ENCODE assay signal across 9 mouse cellular contexts in genomic region chr7:80069615-80070327, GRCm38 (mm10). TPM values are rescaled to one million over a fixed set of nuclear protein-coding genes. Genes with fewer than 3 reads are reported as not detected.
DNase-seq lines count a peak whose midpoint lies in the region; ATAC-seq lines count a peak whose summit lies in the region.
"Had no signal": no experiment of that assay in that cellular context is flagged by ENCODE, and none has a peak within 500 bp of the region (broad histone marks: within the 10 kb centered on the region; RNA-seq: fewer than 3 reads in every experiment).

No protein-coding gene starts in this region.

- peak; percentile 39 for DNase-seq in gastrocnemius, adult 18-20 months (ENCODE audit: low spot score)
- DNase-seq in gastrocnemius, postnatal 10 days, result no peak
- peak; percentile 51 for DNase-seq in embryo, embryonic 10.5 days (ENCODE audit: low spot score)
- peak; percentile 72 for DNase-seq in kidney, postnatal 14 days
- DNase-seq in lung, postnatal 14 days, result peak; percentile 44
- DNase-seq in gastrocnemius, postnatal 25 days, result no peak

- H3K4me1 ChIP-seq in heart, embryonic 13.5 days, result peaks cover 70% of the 10 kb centered on the region
- H3K4me1 ChIP-seq in stomach, embryonic 15.5 days, result peaks cover 30% of the 10 kb centered on the region

- peak overlapping the region; percentile 77 for H3K27ac ChIP-seq in heart, embryonic 13.5 days (replicated peaks)
- peak overlapping the region; percentile 62 for H3K27ac ChIP-seq in stomach, embryonic 15.5 days

- peak overlapping the region; percentile 52 for H3K4me2 ChIP-seq in heart, embryonic 13.5 days
- no peak overlapping the region for H3K4me2 ChIP-seq in stomach, embryonic 15.5 days

- H3K9me3 ChIP-seq in heart, embryonic 13.5 days, result no peaks in the 10 kb centered on the region
- no peaks in the 10 kb centered on the region for H3K9me3 ChIP-seq in stomach, embryonic 15.5 days

- H3K9ac ChIP-seq in heart, embryonic 13.5 days, result peak overlapping the region; percentile 69
- no peak overlapping the region for H3K9ac ChIP-seq in stomach, embryonic 15.5 days

- H3K4me3 ChIP-seq in heart, embryonic 13.5 days, result no peak overlapping the region; the same call in 1 of the 2 replicates
- no peak overlapping the region for H3K4me3 ChIP-seq in stomach, embryonic 15.5 days (replicated peaks)
- H3K4me3 ChIP-seq: myocyte had no signal

- no peaks in the 10 kb centered on the region for H3K36me3 ChIP-seq in heart, embryonic 13.5 days
- H3K36me3 ChIP-seq in stomach, embryonic 15.5 days, result no peaks in the 10 kb centered on the region

- no peak; the same call in 1 of the 2 replicates for ATAC-seq in heart, embryonic 13.5 days (ENCODE audit: extremely low read depth, insufficient number of reproducible peaks, low FRiP score, low TSS enrichment)
- peak; percentile 32; the same call in 1 of the 2 replicates for ATAC-seq in stomach, embryonic 15.5 days (ENCODE audit: insufficient read depth, low FRiP score, low read depth)

- WGBS in heart, embryonic 13.5 days, result 13% methylated on average over 13 of the region's 13 CpGs
- 13% methylated on average over 13 of the region's 13 CpGs for WGBS in stomach, embryonic 15.5 days

- H3K27me3 ChIP-seq in heart, embryonic 13.5 days (replicated peaks), result no peaks in the 10 kb centered on the region
- no peaks in the 10 kb centered on the region for H3K27me3 ChIP-seq in stomach, embryonic 15.5 days (replicated peaks)

RNA-seq across cellular contexts. Expression of gene Zfp710, which starts 45.2 kb away (rescaled TPM):
- total RNA-seq in gastrocnemius, adult 18-20 months (2021), result 10 to 100 TPM; 21.1 to 31.3 TPM
- total RNA-seq in gastrocnemius, postnatal 10 days (2021), result 10 to 100 TPM; 14.2 to 16.7 TPM
- polyA plus RNA-seq in heart, embryonic 13.5 days (2015; fragmentation: Nextera tagmentation; extraction: Ambion mirVana), result 11.6 and 12.1 TPM in 2 replicates
- polyA plus RNA-seq in stomach, embryonic 15.5 days (2015; fragmentation: Nextera tagmentation; extraction: Ambion mirVana), result 14.9 and 15.8 TPM in 2 replicates
- 10 to 100 TPM; 20.8 to 27.9 TPM for total RNA-seq in gastrocnemius, postnatal 25 days (2021)

RNA-seq across cellular contexts. Expression of gene Idh2, which starts 45.4 kb away (rescaled TPM):
- 100 to 1,000 TPM; 317 to 516 TPM for total RNA-seq in gastrocnemius, adult 18-20 months (2021)
- 100 to 1,000 TPM; 244 to 271 TPM for total RNA-seq in gastrocnemius, postnatal 10 days (2021)
- polyA plus RNA-seq in heart, embryonic 13.5 days (2015; fragmentation: Nextera tagmentation; extraction: Ambion mirVana), result 1,911 and 2,152 TPM in 2 replicates
- 595 and 631 TPM in 2 replicates for polyA plus RNA-seq in stomach, embryonic 15.5 days (2015; fragmentation: Nextera tagmentation; extraction: Ambion mirVana)
- 100 to 1,000 TPM; 102 to 256 TPM for total RNA-seq in gastrocnemius, postnatal 25 days (2021)

Comparison
In these comparisons a context has a peak if more than half of its experiments do, and no peak if none do; other contexts are left out.
1. DNase-seq: peak in gastrocnemius, adult 18-20 months (single experiment), embryo, embryonic 10.5 days (single experiment), kidney, postnatal 14 days (single experiment) and lung, postnatal 14 days (single experiment); none in gastrocnemius, postnatal 10 days (single experiment) and gastrocnemius, postnatal 25 days (single experiment).